Mouse (Mus musculus): ENCODE results near the gene Tmc4. TPM values are rescaled to one million over a fixed set of nuclear protein-coding genes. Genes with fewer than 3 reads are reported as not detected.
"Not testable (repeated sequence)": the region's sequence is repeated elsewhere in the genome, so short reads cannot be mapped to it uniquely, and the experiment has no call there.

Gene Tmc4
- 223 and 306 TPM in 2 replicates for polyA plus RNA-seq (2012; rRNA removed)

- WGBS, result 27% methylated on average over 9 of the region's 9 CpGs
- peak; percentile 46 for DNase-seq (ENCODE audit: low read depth, low spot score)
Observed at GRCm38 (mm10) chr7:3677342-3677741, at the start of gene Tmc4. Tmc4 (minus strand) TSS chr7:3677553.

GRCm38 (mm10) chr7:3725459-3725858 is 48.1 kb upstream of the Tmc4 start:
- DNase-seq (ENCODE audit: low read depth, low spot score), result not testable (repeated sequence)

- 38% methylated on average over 1 of the region's 3 CpGs for WGBS
- not testable (repeated sequence) for DNase-seq (ENCODE audit: low read depth, low spot score)
Observed at GRCm38 (mm10) chr7:3720268-3720667, 42.9 kb upstream of the Tmc4 start, which contains the start of gene Pirb. Pirb (minus strand) TSS chr7:3720391.

DNA sequence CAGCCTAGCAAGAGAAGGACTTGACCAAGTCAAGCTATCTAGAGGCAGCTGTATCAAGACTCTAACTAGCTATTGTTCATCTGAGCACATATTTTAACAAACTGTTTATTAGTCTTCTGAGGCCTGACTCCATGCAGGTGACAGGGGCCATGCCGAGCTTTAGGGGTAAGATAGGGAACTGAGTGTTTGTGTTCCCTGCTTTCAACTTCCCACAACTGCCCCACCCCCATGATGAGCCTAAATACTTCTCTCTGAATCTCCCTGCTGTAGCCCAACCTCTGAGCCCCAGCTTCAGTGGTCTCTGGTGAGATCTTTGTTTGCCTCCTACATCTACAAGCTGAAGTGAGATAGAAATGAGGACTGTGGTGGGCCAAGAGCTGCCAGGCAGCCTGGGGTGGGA is 37.9 kb upstream of the Tmc4 start:
- WGBS, result 17% methylated on average over 1 of the region's 1 CpGs
- no peak for DNase-seq (ENCODE audit: low read depth, low spot score)

DNA sequence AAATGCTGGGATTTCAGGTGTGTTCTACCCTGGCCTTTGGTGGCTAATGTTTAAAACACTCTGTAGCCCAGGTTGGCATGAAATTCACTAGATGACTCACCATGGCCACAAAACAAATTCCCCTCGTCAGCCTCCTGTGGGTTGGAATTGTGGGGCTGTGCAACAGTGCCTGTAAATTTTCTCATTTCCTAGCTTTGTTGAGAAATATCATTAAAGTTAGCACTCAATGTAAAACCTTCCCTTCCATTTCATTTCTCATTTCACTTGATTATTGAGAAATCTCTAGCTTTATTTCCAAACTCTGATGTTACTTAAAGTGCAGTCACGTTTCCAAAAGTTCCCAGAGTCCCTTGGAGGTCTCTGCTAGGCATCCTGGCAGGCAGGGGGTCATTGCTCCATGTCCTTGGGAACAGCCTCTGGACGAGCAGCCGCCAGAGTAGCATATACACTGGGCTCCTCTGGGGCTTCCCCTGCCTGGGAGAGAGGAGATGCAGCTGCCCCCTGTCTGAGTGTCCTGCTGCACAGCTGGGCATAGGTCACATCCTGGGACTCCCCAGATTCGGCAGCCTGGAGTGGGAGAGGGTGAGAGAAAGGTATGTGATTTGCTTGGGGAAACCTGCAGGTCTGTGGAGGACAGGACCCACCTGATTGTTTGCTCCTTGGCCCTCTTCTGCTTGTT is 35.0 kb upstream of the Tmc4 start:
- DNase-seq (ENCODE audit: low read depth, low spot score), result no peak
- 18% methylated on average over 5 of the region's 5 CpGs for WGBS

- DNase-seq (ENCODE audit: low read depth, low spot score), result no peak
- 54% methylated on average over 1 of the region's 1 CpGs for WGBS
Observed at GRCm38 (mm10) chr7:3709000-3709399, 31.6 kb upstream of the Tmc4 start.

GRCm38 (mm10) chr7:3708447-3708980 is 31.2 kb upstream of the Tmc4 start:
- DNase-seq (ENCODE audit: low read depth, low spot score), result not testable (repeated sequence)
- 54% methylated on average over 5 of the region's 5 CpGs for WGBS

- DNase-seq (ENCODE audit: low read depth, low spot score), result no peak
- 63% methylated on average over 7 of the region's 7 CpGs for WGBS
Observed at GRCm38 (mm10) chr7:3707568-3708413, 30.4 kb upstream of the Tmc4 start.

- WGBS, result 58% methylated on average over 4 of the region's 4 CpGs
Observed at GRCm38 (mm10) chr7:3707027-3707426, 29.7 kb upstream of the Tmc4 start.

DNA sequence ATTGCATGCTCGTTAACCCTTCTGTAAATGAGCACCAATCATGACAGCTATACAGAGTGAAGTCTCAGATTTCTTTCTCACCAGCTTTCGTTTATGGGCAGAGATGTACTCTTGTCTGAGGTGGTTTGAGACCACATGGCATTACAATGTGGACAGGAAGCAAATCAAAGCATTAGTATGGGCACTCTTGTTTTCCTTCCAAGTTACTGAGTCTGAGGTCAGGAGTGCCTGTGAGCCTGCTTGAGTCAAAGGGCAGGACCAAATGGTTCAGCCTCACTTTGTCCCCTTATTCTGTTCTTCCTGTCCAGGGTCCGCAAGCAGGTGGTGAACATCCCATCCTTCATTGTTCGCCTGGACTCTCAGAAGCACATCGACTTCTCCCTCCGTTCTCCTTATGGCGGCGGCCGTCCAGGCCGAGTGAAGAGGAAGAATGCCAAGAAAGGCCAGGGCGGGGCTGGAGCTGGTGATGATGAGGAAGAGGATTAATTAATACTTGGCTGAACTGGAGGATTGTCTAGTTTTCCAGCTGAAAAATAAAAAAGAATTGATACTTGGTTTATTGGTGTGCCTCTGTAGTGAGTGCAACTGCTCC is 29.1 kb upstream of the Tmc4 start:
- WGBS, result 27% methylated on average over 11 of the region's 11 CpGs

More at GRCm38 (mm10) chr7:3707027-3707426, 29.7 kb upstream of the Tmc4 start:
- no peak for DNase-seq (ENCODE audit: low read depth, low spot score)

DNA sequence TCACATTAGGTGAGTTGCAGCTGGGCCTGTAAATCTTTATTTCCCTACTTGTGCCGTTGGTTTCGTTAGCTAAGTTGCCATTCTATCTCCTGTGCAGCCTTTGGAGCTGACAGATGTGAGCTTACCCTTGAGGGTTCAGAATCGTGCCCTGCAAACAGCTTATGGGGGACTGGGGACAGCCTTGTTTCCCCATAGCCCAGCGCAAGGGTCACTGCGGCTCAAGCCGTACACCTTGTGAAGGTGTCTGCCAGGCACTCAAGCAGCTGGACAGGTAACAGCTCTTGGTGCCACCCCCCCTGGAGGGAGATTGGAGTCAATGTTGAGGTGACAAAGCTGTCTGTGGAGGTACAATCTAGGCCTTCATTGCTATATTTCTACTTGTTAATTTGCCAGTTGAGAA is 28.6 kb upstream of the Tmc4 start:
- WGBS, result 13% methylated on average over 6 of the region's 6 CpGs
- no peak for DNase-seq (ENCODE audit: low read depth, low spot score)

More for the DNA sequence above, 29.1 kb upstream of the Tmc4 start:
- no peak for DNase-seq (ENCODE audit: low read depth, low spot score)

- 10% methylated on average over 7 of the region's 7 CpGs for WGBS
- not testable (repeated sequence) for DNase-seq (ENCODE audit: low read depth, low spot score)
Observed at GRCm38 (mm10) chr7:3705461-3705860, 28.1 kb upstream of the Tmc4 start.

DNA sequence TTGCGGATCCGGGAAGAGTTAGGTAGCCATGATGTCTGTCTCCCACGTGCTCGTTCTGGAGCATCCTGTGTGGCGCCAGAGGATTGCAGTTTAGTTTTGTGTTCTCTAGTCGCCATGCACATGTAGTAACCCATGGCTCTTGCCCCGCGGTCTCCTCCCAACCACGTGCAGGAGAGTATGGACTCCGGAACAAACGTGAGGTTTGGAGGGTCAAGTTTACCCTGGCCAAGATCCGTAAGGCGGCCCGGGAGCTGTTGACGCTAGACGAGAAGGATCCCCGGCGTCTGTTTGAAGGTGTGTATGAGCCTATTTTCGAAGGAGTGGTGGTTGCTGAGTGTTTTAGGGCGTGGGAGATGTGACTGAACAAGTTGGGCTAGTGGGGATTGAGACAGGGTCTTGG is 27.1 kb upstream of the Tmc4 start:
- no peak for DNase-seq (ENCODE audit: low read depth, low spot score)
- WGBS, result under 1% methylated on average over 20 of the region's 20 CpGs

DNA sequence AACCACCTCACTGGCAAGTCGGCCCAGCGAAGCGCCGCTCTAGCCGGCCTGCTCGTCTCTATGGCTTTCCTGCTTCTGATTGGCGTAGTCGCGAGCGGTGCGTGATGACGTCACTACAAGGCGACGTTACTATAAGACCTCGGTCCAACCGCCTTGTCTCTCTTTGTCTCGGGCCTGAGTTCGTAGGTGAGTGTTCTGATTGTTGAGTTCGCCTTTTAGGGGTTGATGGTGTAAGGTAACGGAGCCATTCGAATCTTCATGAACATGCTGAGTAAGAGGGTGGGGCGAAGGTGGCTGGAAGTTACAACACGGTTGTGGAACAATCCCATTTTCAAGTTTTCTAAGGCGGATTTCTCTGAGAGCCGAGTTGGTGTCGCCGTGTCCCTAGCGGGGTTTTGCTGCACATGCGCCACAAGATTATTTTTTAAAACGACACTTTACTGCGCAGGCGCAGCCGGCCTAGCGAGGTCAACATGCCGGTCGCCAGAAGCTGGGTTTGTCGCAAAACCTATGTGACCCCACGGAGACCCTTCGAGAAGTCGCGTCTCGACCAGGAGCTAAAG is 26.6 kb upstream of the Tmc4 start, which contains the start of gene Rps9:
TSS of gene Rps9 (plus strand) at position 115 of the 563 bp plus-strand sequence.
- DNase-seq (ENCODE audit: low read depth, low spot score), result peak; percentile 80
- under 1% methylated on average over 42 of the region's 42 CpGs for WGBS

DNA sequence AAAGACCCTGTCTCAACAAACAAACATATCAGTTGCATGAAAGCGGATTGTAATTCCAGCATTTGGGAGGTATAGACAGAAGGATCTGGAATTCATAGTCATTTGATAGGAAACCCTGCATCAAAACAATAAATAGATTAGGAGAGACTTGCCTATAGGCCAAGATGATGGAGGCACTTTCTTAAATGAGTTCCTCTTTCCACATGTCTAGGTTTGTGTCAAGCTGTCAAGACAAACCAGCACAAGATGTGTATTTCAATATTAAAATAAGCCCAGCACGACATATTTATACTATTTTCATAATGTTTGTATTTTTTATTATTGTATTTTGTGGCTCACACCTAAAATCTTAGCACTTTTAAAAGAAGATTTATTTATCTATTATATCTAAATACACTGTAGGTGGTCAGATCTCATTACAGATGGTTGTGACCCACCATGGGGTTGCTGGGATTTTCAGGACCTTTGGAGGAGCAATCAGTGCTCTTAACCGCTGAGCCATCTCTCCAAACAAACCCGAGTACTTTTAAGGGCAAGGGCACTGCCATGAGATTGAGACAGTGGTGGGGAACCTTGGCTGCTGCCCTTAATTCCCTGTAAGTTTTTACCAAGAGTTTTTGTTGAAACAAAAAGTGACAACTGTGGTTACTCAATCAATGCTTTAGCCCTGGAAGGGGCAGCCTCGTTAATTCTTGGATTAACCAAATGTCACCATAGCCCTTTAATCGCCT is 26.0 kb upstream of the Tmc4 start:
- no peak for DNase-seq (ENCODE audit: low read depth, low spot score)
- 18% methylated on average over 6 of the region's 6 CpGs for WGBS

GRCm38 (mm10) chr7:3698471-3698870 is 21.1 kb upstream of the Tmc4 start:
- DNase-seq (ENCODE audit: low read depth, low spot score), result no peak

DNA sequence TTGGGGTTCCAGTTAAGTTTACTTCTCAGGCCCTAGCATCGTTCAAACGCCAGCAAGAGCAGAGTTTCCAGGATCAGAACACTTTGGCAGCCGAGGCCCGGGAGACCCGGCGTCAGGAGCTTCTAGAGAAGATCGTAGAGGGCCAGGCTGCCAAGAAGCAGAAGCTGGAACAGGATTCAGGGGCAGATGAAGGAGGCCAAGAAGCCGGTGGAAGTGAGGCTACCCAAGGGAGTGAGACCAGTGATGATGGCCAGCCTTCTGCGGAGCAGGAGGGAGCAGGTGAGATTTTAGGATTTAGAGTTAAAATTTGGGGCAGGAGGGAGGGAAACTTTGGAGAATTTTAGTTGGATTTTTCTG is 17.6 kb upstream of the Tmc4 start:
- WGBS, result 7% methylated on average over 9 of the region's 9 CpGs
- not testable (repeated sequence) for DNase-seq (ENCODE audit: low read depth, low spot score)

More at GRCm38 (mm10) chr7:3698471-3698870, 21.1 kb upstream of the Tmc4 start:
- 94% methylated on average over 6 of the region's 6 CpGs for WGBS

DNA sequence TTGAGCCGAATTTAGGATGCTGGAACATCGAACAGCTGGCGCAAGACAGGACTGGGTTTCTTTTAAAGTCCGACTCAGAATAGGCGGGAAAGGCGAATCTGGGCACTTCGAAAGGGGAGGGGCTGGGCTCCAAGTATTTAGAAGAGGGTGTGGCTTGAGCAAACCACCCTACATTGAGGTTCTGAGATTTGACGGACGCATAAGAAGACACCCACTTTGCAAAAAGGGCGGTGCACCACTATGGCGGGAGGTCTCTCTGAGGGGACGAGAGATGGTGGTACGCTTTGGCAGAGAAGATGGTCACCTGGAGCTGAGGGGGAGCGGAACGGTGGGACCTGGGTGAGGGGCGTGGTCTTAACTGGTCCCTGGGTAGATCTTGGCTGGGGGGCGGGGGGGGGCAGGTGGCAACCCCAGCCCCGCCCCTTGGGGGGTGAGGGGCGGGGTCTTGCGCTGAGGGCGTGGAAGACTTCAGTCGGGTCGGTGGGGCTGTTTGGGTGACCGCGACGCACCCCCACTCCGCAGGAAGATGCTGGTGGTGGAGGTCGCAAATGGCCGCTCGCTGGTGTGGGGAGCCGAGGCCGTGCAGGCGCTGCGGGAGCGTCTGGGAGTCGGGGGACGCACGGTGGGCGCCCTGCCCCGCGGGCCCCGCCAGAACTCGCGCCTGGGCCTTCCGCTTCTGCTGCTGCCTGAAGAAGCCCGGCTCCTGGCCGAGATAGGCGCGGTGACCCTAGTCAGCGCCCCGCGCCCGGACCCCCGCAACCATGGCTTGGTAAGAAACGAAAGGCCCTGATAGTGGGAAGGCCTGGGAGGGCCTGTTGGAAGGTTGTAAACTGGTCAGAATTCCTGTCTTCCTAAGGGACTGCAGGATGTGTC is 17.0 kb upstream of the Tmc4 start:
- under 1% methylated on average over 51 of the region's 55 CpGs for WGBS
- peak; percentile 53 for DNase-seq (ENCODE audit: low read depth, low spot score)
